Mouse (Mus musculus): Measurements from ENCODE around the gene Specc1l.

Specc1l gene

DNA sequence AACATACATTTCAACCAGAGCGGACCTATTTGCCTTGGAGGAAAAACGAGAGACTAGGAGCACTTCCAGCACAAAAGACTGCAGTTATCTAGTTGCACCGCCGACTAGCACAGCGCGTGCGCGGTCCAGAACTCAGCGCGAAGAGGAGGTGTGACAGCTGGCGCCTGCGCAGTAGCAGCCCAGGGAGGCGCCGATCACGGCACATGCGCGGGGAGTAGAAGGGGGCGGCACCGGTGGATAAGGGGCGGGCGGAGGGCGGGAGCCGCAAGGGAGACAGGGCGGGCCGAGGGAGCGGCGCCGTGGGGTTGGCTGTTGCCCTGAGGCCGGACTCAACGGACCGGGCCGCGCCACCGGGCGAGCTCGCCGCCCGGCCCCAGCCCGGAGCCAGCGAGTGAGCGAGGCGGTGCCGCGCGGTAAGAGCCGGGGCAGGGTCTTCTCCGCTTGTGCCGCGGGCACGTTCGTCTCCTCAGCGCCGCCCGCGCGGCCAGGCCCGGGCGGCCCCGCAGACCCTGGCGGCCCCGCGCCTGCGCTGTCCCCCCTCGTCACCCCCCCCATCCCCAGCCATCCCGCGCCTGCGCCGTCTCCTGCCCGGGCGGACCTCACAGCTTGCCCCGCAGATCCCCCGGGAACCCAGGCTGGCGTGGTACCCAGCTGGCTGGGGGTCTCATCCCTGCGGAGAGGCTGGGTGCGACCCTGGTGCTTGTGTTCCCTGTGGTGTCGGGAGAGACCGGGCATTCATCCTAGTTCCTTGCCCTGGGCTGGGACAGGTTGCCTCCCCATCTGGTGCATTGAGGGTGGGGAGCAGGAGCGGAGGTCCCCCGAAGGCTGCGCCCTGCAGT is at the start of gene Specc1l:
TSS of gene Specc1l (plus strand) at position 267 of the 839 bp plus-strand sequence.
- DNase-seq (ENCODE audit: extremely low read depth, insufficient read length, low spot score): peak; percentile 94

DNA sequence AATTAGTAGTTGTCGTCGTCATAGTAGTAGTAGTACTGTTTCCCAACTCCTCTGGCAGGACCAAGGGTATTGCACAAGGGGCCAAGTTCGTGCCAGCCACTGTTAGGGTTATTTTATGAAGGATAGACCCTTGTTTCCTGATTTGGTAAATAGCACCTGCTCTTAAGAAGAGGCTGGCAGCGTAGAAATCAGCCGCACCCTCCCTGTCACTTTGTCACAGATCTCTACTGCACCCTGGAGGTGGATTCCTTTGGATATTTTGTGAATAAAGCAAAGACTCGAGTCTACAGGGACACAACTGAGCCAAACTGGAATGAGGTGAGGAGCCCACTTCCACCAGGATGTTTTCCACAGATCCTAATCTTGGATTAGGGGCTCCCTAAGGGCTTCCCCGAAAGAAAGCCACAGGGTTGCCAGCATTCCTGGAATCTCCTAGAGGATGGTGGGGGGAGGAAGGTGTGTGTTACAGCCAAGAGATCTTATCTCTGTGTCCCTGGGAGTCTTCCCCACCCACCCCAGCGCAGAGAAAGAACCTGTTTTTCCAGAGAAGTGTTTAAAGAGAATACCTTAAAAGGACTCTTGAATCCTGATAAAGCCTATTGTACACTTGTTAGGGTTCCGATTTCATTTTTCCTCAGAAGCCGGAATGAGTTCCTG is 45.9 kb upstream of the Specc1l start:
- no peak for DNase-seq (ENCODE audit: extremely low read depth, insufficient read length, low spot score)

DNA sequence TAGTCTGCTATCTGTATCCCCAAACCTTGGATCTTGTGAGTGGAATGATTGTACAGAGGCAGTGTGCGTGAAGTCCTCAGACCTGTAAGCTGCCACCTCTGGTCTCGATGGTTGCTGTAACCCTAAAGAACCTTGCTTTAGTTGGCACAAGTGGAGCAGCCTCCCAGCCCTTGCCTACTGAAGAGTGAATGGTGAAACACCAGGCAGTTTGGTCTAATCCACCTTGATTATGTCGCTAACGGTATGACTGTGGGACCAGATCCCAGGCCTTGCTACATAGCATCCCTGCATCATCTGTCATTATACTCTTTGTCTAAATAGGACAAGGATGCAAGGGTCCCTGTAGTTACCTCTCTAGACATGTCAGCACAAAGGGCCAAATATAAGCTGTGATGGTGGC is 45.3 kb upstream of the Specc1l start:
- DNase-seq (ENCODE audit: extremely low read depth, insufficient read length, low spot score): no peak

DNA sequence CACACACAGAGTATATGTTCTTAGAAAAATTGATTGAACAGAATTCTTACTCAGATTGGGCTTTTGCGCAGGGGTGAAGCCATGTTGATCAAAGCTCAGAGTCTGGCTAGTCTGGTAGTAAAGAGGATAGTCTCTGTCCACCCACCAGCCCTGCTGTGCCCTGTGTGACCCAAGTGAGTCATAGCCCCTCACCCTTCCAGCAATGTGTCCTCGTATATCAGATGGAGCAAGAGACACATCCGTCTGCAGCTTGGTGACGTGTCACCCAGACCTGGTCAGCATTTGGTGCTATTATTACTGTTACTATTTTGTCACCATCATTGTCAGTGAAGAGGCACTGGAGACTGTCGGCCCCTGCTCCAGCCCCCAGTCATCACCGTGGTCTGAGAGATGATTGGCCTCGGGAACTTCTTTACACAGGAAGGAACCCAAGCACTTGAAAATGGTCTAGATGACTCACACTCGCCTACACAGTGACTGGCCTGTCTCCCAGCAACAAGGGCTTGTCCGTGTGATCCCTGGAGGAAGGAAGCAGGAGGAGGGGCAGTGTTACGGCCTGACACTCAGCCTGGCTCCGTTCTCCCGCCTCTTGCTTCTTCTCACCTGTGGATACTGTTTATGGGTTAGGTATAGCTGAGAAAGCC is 41.5 kb upstream of the Specc1l start:
- DNase-seq (ENCODE audit: extremely low read depth, insufficient read length, low spot score): peak; percentile 72

DNA sequence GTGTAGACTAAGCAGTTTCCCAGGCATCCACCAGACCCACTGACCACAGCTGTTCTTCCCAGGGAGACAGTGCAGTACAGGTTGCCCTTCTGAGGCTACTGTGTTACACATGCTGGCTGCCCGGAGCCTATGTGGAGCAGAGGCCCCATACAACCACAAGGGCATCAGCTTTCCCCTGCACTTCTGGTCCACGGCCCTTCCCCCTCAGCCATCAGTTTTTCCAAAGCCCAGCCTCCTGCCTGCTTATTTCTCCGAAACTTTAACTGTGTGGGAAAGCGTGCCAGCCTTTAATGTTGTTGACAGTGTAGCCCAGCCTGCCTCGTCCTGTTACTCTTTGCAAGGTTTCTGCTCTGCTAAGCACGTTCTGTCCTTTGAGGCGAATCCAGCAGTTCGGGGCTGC is 38.8 kb upstream of the Specc1l start:
- no peak for DNase-seq (ENCODE audit: extremely low read depth, insufficient read length, low spot score)

DNA sequence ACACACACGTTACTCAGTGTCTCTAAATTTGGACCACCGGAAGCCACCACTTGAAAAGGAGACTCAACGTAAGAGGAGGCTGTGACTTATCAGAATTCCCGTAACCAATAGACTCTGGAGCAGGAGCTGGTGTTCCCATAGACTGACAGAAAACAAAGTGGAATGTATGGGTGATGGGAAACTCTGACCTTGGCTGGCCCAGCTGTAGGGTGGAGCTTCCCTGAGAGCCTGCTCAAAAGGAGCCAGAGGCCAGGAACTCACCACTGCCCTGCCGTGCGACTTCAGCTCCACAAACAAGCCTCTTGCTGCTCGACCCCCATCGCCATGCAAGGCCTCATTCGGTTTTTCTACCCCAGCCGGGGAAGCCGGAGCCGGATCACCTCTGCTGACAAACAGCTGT is 38.2 kb upstream of the Specc1l start:
- DNase-seq (ENCODE audit: extremely low read depth, insufficient read length, low spot score): no peak

DNA sequence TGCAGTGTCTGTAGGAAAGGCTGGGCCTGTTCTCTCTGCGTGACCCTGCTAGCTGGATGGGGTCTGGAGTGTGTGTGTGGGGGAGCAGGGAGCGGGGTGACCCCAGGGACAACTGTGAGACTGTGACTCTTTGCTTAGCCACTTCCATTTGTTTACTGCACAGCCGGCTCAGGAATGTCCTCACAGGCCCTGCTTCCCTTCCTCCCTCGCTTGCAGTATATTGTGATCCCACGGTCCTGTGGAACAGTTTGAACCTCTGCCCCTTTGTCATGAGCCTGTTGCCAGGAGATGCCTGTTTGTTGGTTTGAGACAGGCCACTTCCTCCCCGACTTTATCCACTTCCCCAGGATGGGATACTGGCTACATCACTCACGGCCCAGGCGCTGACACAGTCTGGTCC is 35.4 kb upstream of the Specc1l start:
- DNase-seq (ENCODE audit: extremely low read depth, insufficient read length, low spot score): no peak

DNA sequence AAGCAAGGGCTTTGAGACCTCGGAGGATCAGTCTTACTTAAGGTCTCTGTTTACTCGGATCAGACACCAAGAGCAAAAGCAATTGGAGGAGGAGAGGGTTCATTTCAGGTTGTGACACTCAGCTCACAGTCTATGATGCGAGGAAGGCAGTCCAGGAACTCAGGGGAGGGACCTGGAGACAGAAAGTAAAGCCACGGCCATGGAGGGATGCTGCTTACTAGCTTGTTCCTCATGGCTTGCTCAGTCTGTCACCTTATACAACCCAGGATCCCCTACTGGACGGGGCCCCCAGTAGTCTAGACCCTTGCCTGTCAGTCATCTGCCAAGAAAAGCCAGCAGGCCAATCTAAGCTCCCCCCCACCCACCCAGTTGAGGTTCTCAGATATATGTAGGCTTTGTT is 33.0 kb upstream of the Specc1l start:
- DNase-seq (ENCODE audit: extremely low read depth, insufficient read length, low spot score): no peak

DNA sequence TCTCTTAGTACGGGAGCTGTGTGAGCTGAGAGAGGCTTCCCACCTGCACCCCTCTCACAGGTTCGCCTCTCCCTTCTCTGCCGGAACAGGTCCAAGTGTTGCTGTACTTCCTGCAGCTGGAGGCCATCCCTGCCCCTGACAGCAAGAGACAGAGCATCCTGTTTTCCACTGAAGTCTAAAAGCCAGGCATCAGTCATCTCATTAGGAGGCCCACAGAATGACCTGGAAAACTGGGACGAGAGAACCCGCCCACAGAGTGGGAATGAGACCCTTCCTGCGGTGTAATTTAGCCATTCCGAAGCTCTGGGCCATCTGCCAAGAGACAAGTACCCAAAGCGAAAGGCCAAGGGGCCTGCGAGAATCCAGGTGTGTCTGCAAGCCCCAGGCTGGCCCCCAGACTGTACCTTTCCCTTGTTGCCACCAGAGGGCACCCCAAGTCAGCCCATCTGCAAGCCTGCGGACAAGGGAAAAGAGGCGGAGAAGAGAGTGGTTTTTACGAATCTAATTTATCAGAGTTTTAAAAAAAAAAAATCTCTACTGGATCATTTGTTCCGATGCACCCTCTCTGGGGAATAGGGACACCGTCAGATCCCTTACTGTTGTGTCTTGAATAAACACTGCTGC is 29.6 kb upstream of the Specc1l start:
- peak; percentile 31 for DNase-seq (ENCODE audit: extremely low read depth, insufficient read length, low spot score)

DNA sequence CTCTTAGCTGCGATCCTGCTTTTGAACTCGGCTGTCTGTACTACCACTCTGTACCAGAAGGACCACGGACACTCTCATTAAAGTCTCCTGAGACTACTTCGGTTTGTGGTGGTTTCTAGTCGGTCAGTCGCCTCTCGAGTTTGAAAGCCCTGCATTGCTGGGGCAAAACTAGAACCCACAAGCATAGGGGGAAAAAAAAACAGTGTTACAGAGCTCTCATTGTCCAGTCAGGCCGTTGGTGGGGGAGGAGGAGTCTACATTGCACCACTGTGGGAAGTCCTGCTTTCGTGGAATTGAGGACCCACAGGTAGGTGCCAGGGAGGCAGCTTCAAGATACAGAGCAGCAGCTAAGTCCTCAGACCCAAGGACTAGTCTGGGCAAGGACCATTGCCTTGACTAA is 27.0 kb upstream of the Specc1l start:
- no peak for DNase-seq (ENCODE audit: extremely low read depth, insufficient read length, low spot score)

DNA sequence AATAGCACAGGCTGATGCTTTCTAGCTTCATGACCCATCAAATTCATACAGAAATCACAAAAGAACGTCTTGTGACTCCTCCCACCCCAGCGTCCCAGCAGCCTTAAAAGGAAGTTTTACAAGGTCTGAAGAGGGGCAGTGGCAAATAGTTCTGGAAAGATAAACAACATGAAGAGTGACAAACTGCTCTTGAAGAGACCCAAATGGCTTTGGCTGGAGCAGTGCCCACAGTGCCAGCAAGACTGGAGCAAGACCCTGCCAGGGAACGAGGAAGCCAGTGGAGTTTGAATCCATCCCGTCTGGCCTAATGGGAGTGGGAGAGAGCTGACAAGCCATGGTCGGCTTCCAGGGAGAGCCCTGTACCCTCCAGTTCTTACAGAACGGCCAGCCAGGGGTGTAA is 25.3 kb upstream of the Specc1l start:
- DNase-seq (ENCODE audit: extremely low read depth, insufficient read length, low spot score): no peak

DNA sequence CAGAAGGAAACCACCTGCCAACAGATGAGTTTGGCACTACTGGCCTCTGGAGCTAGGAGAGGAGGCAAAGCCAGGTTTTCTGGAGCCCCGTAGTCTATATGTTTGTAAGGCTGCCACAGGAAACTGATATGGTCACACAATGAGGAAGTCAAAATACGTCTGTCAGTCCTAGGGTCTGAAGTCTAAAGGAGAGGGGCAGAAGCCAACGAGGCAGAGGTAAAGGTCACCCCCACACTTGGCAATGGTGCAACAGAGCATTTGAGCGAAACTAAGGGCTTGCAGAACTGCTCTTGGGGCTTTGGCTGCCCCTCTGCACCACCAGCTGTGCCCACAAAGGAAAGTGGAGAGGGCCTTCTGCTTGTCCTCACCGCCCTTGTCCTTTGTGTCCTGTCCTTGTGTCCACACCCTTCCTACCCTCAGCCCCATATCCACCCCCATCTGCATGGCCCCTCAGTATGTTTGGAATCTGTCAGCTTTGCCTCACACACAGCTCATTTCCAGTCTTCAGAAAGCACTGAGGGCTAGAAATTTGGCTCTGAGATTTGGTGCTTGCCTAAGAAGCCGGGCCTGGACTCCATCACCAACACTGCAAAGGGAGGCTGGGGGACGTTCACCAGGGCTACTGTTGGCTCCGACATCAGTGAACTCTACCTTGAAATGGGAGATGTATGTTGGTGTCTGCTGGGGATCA is 24.4 kb upstream of the Specc1l start:
- DNase-seq (ENCODE audit: extremely low read depth, insufficient read length, low spot score): no peak

DNA sequence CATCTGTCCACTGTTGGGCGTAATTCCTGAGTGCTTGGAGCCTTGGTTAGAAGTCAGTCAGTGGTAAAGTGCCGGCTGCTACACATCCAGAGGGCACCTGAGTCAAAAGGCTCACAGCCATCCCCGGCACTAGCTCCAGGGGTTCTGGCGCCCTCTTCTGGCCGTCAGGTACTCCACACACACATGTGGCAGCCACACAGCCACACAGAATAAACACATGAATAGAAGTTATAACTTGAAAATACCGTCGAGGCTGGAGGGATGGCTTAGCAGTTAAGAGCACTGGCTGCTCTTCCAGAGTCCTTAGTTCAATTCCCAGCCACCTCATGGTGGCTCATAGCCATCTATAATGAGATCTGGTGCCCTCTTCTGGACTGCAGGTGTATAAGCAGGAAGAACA is 20.2 kb upstream of the Specc1l start:
- DNase-seq (ENCODE audit: extremely low read depth, insufficient read length, low spot score): no peak

DNA sequence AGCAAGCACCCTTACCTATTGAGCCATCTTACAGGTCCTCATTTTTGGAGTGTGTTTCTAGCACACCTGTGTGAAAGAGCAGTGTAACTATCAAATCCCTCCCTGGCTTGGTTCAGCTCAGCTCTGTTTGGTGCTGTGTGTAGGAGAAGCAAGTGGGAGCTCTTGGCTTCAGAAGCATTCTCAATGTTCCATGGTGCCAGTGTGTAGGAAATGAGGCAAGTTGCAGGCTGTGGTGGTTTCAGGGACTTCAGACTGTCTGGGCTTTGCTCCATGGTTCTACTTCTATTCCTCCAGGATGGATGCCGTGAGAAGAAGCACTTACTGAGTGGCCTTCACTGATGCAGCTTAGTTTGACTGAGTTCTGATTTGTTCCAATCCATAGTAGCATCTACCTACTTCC is 14.1 kb upstream of the Specc1l start:
- DNase-seq (ENCODE audit: extremely low read depth, insufficient read length, low spot score): no peak

DNA sequence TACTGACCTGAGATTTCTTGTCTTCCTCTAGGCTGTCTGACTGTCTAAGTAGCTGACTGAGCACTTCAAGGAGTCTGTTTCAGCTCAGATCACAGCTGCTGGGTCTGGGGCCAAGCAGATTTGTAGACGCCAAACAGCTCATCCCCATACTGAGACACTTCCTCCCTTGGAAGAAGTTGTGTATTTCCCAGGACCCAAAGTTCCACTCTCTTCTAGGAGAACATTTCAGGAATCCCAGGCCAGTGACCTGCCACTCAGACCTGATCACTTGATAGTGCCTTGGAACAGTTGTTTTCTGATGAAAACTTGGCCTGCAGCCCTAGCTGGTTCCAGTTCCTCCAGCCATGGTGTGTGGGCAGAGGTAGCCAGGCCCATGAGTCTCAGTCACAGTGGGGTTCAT is 11.1 kb upstream of the Specc1l start:
- DNase-seq (ENCODE audit: extremely low read depth, insufficient read length, low spot score): no peak

DNA sequence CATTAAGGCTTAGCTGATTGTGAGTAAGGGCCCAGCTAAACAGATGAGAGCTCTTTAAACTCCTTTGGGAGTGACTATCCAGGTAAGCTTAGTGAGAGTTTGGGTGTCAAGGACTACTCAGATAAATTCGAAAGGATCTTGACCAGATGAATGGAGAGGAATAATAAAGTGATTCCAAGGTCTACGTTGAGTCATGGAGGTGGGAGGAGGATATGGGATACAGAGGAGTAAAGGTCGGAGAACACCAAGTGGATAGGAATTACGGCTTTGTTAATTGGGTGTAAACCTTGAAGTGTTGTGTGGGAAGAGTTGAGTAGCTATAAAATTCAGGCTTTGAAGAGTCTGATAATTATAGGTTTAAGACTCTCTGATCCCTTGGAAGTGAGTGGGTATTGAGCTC is 5.7 kb upstream of the Specc1l start:
- no peak for DNase-seq (ENCODE audit: extremely low read depth, insufficient read length, low spot score)

DNA sequence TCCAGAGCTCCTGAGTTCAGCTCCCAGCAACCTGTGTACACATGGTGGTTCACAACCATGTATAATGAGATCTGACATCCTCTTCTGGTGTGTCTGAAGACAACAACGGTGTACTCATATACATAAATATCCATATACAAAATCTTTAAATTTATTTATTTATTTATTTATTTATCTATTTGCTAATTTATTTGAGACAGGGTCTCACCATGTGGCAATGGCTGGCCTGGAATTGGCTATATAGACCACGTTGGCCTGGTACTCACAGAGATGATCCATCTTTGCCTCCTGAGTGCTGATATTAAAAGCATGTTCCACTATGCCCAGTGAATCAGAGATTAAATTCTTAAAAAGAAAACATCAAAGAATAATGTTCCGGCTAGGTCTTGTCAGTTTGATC is 1.0 kb upstream of the Specc1l start:
- no peak for DNase-seq (ENCODE audit: extremely low read depth, insufficient read length, low spot score)

DNA sequence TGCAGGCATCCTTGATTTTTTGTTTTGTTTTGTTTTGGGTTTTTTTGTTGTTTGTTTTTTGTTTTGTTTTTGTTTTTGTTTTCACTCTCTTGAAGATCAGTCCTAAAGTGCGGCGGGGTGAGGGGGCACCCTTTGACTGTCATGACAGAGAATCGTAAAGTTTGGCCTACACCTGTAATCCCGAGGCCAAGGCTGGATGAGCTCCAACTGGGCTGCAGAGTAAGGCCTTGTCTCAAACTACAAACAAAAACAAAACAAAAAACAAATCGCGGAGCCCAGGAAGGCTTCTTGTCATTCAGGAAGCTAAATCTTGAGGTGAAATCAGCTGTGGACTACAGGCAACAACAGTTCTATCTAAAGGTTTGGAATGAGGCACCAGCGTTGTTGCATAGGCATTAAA is 1.1 kb downstream of the Specc1l start:
- DNase-seq (ENCODE audit: extremely low read depth, insufficient read length, low spot score): no peak

DNA sequence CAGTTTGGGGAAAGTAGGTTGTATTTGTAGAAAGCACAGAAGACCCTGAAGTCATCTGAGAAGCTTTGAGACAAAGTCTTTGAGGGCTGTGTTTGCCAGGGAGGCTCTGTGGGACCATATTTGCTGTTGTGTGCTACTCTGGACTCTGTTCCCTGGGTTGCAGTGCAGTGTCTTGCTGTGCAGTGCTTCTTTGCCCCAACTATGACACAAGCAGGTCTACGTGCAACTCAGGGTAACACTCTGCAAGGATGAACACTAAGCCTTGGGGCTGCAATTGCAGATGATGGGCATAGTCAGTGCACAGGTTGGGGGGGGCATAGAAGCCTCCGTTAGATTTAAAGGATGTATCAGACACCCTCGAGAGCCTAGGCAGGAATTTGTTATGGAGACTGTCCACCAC is 8.8 kb downstream of the Specc1l start:
- DNase-seq (ENCODE audit: extremely low read depth, insufficient read length, low spot score): no peak

DNA sequence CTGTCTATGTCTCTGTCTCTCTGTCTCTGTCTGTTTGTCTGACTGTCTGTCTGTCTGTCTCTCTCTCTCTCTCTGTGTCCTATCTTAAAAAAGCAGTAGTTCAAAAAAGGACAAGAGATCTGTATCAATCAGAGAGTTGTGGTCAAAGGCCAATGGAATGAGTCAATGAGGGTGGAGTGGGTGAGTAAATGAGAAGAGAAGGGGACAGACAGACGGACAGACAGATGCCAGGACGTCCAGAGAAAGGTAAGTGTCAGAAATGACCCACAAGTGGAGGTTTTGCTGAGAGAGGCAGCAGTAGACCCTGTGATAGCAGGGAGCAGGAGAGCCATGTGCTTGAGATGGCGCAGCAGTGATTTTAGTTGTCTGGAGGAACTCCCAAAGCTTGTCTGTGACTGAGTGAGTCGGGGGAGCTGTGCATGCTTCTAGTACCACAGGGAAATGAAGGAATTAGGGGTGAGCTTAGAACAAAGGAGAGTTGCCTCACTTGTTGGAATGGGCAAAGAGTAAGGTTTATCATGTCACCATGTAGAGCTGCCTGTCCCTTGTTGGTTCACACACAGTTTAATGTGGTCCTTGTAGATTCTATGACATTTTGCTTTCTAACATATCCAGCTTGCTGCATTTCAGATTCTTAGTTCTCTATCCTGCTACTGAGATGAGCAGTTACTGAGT is 10.2 kb downstream of the Specc1l start:
- DNase-seq (ENCODE audit: extremely low read depth, insufficient read length, low spot score): peak; percentile 5
